Mouse (Mus musculus) kidney, embryonic 14.5 days (tissue): ENCODE results near the gene Gm42906. TPM values are rescaled to one million over a fixed set of nuclear protein-coding genes. Genes with fewer than 3 reads are reported as not detected.

Experiments
- ATAC-seq: fragments of 200-750 bp; cut with Nextera tagmentation; 2 replicates; pipeline ENCODE4 v1.8.0; 2017; ENCODE audit warnings: moderate number of reproducible peaks, mild to moderate bottlenecking, moderate TSS enrichment, moderate library complexity; ENCODE audit not compliant: low FRiP score, low TSS enrichment
- H3K27ac ChIP-seq: fragments of 300-500 bp; sonication (generic); 2 replicates; pipeline ENCODE4 v1.5.1; 2014; ENCODE audit warnings: low read depth, mild to moderate bottlenecking, low read length, moderate library complexity, mixed read lengths
- H3K27me3 ChIP-seq: fragments of 300-500 bp; sonication (generic); 2 replicates; pipeline ENCODE4 v1.6.1; 2014; ENCODE audit warnings: mild to moderate bottlenecking, low read length; ENCODE audit not compliant: control insufficient read depth, insufficient read depth
- H3K36me3 ChIP-seq: fragments of 300-500 bp; sonication (generic); 2 replicates; pipeline ENCODE4 v1.6.1; 2014; ENCODE audit warnings: low read length, mixed read lengths; ENCODE audit not compliant: control insufficient read depth, insufficient read depth
- H3K4me1 ChIP-seq: fragments of 300-500 bp; sonication (generic); 2 replicates; pipeline ENCODE4 v1.6.1; 2014; ENCODE audit warnings: low read length, mixed read lengths; ENCODE audit not compliant: control insufficient read depth, insufficient read depth
- H3K4me2 ChIP-seq: fragments of 300-500 bp; sonication (generic); replicated peaks from 2 replicates; pipeline ENCODE4 v1.6.1; 2014; ENCODE audit warnings: low read depth, mild to moderate bottlenecking, low read length
- H3K4me3 ChIP-seq: fragments of 300-500 bp; sonication (generic); 2 replicates; pipeline ENCODE4 v1.5.1; 2014; ENCODE audit warnings: mild to moderate bottlenecking, low read length
- H3K9ac ChIP-seq: fragments of 300-500 bp; sonication (generic); 2 replicates; pipeline ENCODE4 v1.6.1; 2014; ENCODE audit warnings: low read depth, mild to moderate bottlenecking, low read length, moderate library complexity
- H3K9me3 ChIP-seq: fragments of 300-500 bp; sonication (generic); 2 replicates; pipeline ENCODE4 v1.6.1; 2016; ENCODE audit warnings: low read length; ENCODE audit not compliant: control insufficient read depth
- WGBS: fragments of 180-500 bp; shearing (Covaris S2); extraction: QIAGEN DNeasy Blood & Tissue Kit; methylation state at CpG from one replicate; pipeline ENCODE4 v1.1.7; 2014; 5-methylcytosine and 5-hydroxymethylcytosine counted together
- polyA plus RNA-seq: library from polyadenylated mRNA; unstranded; fragments of >200 nt; fragmentation: Nextera tagmentation; extraction: Ambion mirVana; gene quantifications from 2 replicates; pipeline ENCODE4 v1.2.1, GENCODE M21; 2014

The Gm42906 gene
- polyA plus RNA-seq, 1 experiment from 2014 or later: not detected

- Histone ChIP-seq H3K36me3 (peaks cover 9% of the 10 kb centered on the region; the same call in 1 of the 2 replicates), H3K27me3 (no peaks in the 10 kb centered on the region), H3K9ac (no peak overlapping the region), H3K4me3 (no peak overlapping the region), H3K4me1 (peaks cover 19% of the 10 kb centered on the region), H3K9me3 (peaks cover 5% of the 10 kb centered on the region; the same call in 1 of the 2 replicates), H3K27ac (peak overlapping the region; percentile 21), H3K4me2 (no peak overlapping the region)
- ATAC-seq: peak; percentile 33
- WGBS: 50% methylated on average over 6 of the region's 6 CpGs
Observed at GRCm38 (mm10) chr5:151056920-151057294, 371.1 kb downstream of the Gm42906 start.

DNA sequence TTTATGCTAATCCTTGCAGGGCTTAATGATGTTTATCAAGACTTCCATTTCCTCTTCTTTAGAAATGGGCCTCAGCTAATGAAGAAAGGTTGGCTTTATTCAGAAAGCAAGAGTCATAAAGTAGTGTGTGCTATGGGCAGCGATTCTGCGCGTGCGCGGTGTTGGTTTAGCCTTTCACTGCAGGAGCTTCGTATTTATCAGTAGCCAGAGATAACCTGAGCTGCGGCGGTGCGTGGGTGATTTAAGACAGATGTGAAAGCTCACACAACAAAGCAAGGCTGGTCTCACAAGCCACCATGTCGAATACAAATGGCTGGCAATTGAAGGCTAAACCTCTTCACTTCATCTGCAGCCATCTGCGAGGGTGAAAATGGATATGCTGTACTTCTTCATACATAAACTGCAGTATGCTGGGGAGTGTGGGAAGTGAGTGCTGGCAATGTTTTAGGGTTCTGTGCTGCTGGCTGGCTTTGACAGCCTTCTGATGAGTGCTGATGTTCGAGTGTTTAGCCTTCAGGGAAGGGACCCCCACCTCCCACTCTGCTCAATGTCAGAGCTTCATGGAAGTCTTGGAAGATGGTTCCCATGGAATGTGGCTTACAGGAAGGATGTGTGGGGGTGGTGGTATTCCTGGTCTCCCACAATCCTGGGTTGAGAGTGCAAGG is 371.6 kb downstream of the Gm42906 start:
- no peaks in the 10 kb centered on the region for H3K27me3 ChIP-seq
- peaks cover 19% of the 10 kb centered on the region for H3K4me1 ChIP-seq
- H3K4me2 ChIP-seq: no peak overlapping the region
- peaks cover 6% of the 10 kb centered on the region; the same call in 1 of the 2 replicates for H3K36me3 ChIP-seq
- 41% methylated on average over 12 of the region's 12 CpGs for WGBS
- H3K27ac ChIP-seq: peak overlapping the region; percentile 21
- peak; percentile 38; the same call in 1 of the 2 replicates for ATAC-seq
- H3K9ac ChIP-seq: no peak overlapping the region
- H3K9me3 ChIP-seq: peaks cover 3% of the 10 kb centered on the region; the same call in 1 of the 2 replicates
- no peak overlapping the region for H3K4me3 ChIP-seq

- no peak overlapping the region for H3K4me3 ChIP-seq
- peaks cover 19% of the 10 kb centered on the region for H3K4me1 ChIP-seq
- WGBS: 93% methylated on average over 11 of the region's 11 CpGs
- H3K4me2 ChIP-seq: no peak overlapping the region
- ATAC-seq: no peak
- H3K27ac ChIP-seq: peak overlapping the region; percentile 57; the same call in 1 of the 2 replicates
- no peak overlapping the region for H3K9ac ChIP-seq
- peaks cover 3% of the 10 kb centered on the region; the same call in 1 of the 2 replicates for H3K9me3 ChIP-seq
- no peaks in the 10 kb centered on the region for H3K27me3 ChIP-seq
- peaks cover 6% of the 10 kb centered on the region; the same call in 1 of the 2 replicates for H3K36me3 ChIP-seq
Observed at GRCm38 (mm10) chr5:151055426-151056090, 372.4 kb downstream of the Gm42906 start.

GRCm38 (mm10) chr5:151054743-151055114 is 373.2 kb downstream of the Gm42906 start:
- H3K27ac ChIP-seq: peak overlapping the region; percentile 57; the same call in 1 of the 2 replicates
- no peak overlapping the region for H3K9ac ChIP-seq
- H3K27me3 ChIP-seq: no peaks in the 10 kb centered on the region
- H3K4me1 ChIP-seq: peaks cover 15% of the 10 kb centered on the region
- no peak overlapping the region for H3K4me3 ChIP-seq
- WGBS: 29% methylated on average over 4 of the region's 4 CpGs
- peak; percentile 44; the same call in 1 of the 2 replicates for ATAC-seq
- no peak overlapping the region for H3K4me2 ChIP-seq
- H3K9me3 ChIP-seq: peaks cover 3% of the 10 kb centered on the region; the same call in 1 of the 2 replicates
- H3K36me3 ChIP-seq: peaks cover 6% of the 10 kb centered on the region; the same call in 1 of the 2 replicates

- ATAC-seq: peak; percentile 61; the same call in 1 of the 2 replicates
- Histone ChIP-seq H3K9ac (no peak overlapping the region), H3K4me1 (peaks cover 15% of the 10 kb centered on the region), H3K36me3 (peaks cover 9% of the 10 kb centered on the region; the same call in 1 of the 2 replicates), H3K9me3 (peaks cover 3% of the 10 kb centered on the region; the same call in 1 of the 2 replicates), H3K4me2 (no peak overlapping the region), H3K27ac (peak overlapping the region; percentile 57; the same call in 1 of the 2 replicates), H3K27me3 (no peaks in the 10 kb centered on the region), H3K4me3 (no peak overlapping the region)
- 25% methylated on average over 7 of the region's 7 CpGs for WGBS
Observed at GRCm38 (mm10) chr5:151054100-151054742, 373.7 kb downstream of the Gm42906 start.

DNA sequence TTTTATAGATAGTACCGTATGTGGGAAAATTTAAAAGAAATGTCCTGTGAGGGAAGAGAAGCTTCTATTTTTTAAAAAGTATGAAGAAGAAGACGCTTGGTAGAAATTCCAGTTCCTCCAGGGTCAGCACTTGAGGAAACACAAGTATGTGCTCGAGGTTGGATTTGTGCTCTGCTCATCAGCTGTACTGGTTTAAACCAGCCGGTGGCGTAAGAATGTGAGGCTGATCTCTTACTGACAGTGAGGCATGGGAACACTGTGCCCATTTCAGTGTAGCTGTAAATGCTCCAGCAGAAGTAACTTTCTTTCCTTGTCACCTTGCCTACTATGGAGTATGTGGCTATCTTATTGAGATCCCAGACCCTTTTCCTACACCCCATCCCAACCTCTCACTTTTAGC is 374.8 kb downstream of the Gm42906 start:
- no peak overlapping the region for H3K27ac ChIP-seq
- WGBS: 97% methylated on average over 5 of the region's 5 CpGs

GRCm38 (mm10) chr5:151052331-151052730 is 375.6 kb downstream of the Gm42906 start:
- no peak for ATAC-seq
- H3K4me1 ChIP-seq: peaks cover 12% of the 10 kb centered on the region
- peaks cover 14% of the 10 kb centered on the region; the same call in 1 of the 2 replicates for H3K36me3 ChIP-seq
- H3K9me3 ChIP-seq: peaks cover 3% of the 10 kb centered on the region; the same call in 1 of the 2 replicates
- no peak overlapping the region for H3K4me3 ChIP-seq
- WGBS: 92% methylated on average over 8 of the region's 8 CpGs
- no peaks in the 10 kb centered on the region for H3K27me3 ChIP-seq
- no peak overlapping the region for H3K27ac ChIP-seq
- H3K4me2 ChIP-seq: no peak overlapping the region
- no peak overlapping the region for H3K9ac ChIP-seq

More for the DNA sequence above, 374.8 kb downstream of the Gm42906 start:
- Histone ChIP-seq H3K9ac (no peak overlapping the region), H3K9me3 (peaks cover 3% of the 10 kb centered on the region; the same call in 1 of the 2 replicates), H3K4me3 (no peak overlapping the region), H3K27me3 (no peaks in the 10 kb centered on the region), H3K4me1 (peaks cover 15% of the 10 kb centered on the region), H3K4me2 (no peak overlapping the region), H3K36me3 (peaks cover 14% of the 10 kb centered on the region; the same call in 1 of the 2 replicates)
- no peak for ATAC-seq

DNA sequence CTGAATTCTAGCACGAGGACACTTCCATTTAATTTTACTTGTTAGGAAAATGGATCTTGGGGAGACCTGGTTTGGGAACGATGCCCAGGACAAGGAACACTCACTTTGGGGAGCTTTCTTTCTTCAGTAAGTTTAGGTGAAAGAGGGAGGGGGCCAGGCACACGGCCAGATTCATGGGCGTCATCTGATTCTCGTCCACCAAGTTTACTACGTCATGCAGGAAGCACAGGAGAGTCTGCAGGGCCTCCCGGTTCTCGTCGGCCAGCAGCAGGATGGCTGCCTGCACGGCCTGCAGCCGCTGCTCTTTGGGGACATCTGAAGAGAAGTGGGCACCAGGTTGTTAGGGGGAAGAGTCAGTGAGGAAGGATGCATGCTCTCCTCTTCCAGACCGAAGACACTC is 380.5 kb downstream of the Gm42906 start:
- Histone ChIP-seq H3K27ac (no peak overlapping the region; the same call in 1 of the 2 replicates), H3K4me2 (no peak overlapping the region), H3K9me3 (peaks cover 3% of the 10 kb centered on the region; the same call in 1 of the 2 replicates), H3K27me3 (no peaks in the 10 kb centered on the region), H3K9ac (no peak overlapping the region), H3K36me3 (peaks cover 26% of the 10 kb centered on the region), H3K4me3 (no peak overlapping the region), H3K4me1 (no peaks in the 10 kb centered on the region)
- 60% methylated on average over 12 of the region's 12 CpGs for WGBS
- no peak for ATAC-seq
